Mouse (Mus musculus) adrenal gland, adult 10 weeks (tissue): ENCODE measurements around the gene Eaf2. TPM values are rescaled to one million over a fixed set of nuclear protein-coding genes. Genes with fewer than 3 reads are reported as not detected.

Experiments used
- polyA plus RNA-seq: library from polyadenylated mRNA; stranded (reverse); fragments of 350-450 nt; fragmentation: Illumina TruSeq; extraction: RNeasy Lipid Tissue Mini Kit (QIAGEN cat#74804); gene quantifications from one replicate; pipeline ENCODE4 v1.2.3, GENCODE M21; 2014; ENCODE audit warnings: low read depth, low replicate concordance

The Eaf2 gene
- polyA plus RNA-seq, result 2.1 TPM

DNA sequence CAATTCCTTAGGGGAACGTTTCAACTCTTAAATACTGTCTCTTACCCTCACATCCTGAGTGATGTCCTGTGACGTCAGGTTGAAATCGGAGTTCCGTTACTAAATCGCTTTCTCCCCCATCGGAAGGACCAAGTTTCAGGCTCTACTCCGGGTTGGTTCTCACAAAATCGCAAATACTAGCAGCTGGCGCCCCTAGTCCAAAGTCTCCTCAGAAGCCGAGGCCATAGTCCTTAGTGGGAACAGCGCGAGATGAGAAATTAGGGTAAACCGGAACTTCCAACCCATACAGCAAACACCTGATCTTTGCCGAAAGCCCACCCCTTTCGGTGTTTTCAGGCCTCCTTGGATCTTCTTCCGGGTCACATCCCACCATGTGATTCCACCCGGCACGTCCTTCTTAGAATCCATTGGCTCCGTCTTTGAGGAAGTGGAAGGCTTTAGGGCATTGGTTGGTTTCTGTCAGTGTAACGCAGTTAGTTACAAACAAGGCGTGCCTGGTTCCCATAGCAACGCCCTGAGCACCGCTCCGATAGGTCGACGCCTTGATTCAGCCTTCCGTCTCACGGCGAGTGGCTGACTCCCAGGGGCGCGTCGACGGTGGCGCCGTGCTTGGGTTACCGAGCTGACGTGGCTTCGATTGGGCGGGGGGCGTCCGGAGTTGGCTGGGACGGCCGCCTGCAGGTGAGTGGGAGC, at the start of gene Eaf2, which contains the start of gene Golgb1:
Gene Eaf2 (minus strand): TSS at position 421 of the 693 bp plus-strand sequence.
Gene Golgb1 (plus strand): TSS at position 558 of the 693 bp plus-strand sequence.

DNA sequence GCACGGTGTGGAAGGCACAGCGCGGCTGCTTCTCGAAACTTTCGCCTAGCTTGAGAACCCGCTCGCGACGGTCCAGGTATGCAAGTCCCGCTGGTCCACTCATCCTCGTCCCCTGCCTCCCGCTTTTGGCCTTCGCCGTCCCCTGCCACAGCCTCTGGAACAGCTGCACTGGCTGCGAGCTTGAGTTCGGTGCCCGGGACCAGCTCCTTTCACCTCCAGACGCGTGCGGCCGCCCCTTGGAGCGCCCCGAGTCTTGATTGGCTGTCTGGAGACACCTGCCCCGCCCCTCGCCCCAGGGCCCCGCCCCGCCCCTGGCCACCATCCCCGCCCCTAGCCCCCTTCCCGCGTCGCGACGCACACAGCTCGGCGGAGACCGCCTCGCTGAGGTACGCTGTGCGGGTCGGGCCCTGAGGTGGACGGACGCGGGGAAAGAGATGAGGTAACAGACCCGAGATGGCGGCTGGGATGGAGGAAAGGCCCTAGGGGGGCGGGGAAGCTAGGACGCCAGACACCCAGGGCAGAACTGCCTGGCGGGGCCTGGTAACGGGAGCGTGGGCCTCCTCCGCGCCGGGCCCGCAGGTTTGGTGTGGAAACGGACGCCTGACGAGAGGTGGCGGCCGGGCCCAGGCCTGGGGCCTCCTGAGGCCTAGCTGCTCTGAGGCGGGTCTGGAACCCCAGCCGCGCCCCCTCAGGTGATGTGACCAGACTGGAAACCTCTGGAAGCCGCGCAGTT, 46.6 kb downstream of the Eaf2 start, which contains the start of gene Iqcb1:
Gene Iqcb1 (plus strand): TSS at position 332 of the 733 bp plus-strand sequence.

DNA sequence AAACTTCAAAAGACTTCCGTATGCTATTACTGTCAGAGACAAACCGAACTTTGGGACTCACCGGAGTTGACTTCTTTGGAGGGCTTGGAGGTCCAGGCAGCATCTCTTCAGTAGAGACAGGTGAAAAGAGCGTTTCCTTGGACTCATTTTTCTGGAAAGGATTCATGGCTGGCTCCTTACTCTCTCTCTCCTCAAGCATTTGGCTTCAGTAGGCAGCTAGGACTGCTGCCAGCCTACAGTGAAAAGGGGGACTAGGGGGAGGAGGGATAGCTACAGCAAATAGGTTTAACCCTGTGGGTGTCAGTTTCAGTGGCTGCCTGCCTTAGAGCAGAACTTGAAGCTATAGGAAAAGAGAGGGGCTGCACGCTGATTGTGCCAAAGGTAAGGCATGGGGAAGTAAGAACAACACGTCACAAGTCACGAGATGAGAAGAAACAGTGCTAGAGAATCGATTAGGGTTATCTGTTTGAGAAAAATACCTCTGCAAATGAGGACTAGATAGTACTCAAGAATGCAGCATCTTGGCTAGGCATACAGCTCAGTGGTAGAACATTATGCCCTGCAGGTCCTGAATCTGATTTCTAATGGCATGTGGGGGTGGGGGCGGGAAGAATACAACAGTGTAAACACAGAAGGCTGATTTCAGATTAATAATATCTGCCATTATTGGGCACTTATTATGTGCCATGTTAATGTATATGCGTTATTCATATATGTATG, 90.0 kb downstream of the Eaf2 start, which contains the start of gene Slc15a2:
Gene Slc15a2 (minus strand): TSS at position 369 of the 720 bp plus-strand sequence.

Other genes starting within 250 kb of the Eaf2 start
- gene Cd86, start 208.9 kb downstream of the Eaf2 start, polyA plus RNA-seq, result 5.6 TPM
- gene Ildr1, start 181.0 kb downstream of the Eaf2 start, polyA plus RNA-seq, result not detected
- 12.5 TPM for gene Slc15a2, start 90.0 kb downstream of the Eaf2 start, polyA plus RNA-seq
- gene Iqcb1, start 46.6 kb downstream of the Eaf2 start, polyA plus RNA-seq, result 66.3 TPM
- gene Golgb1, start 137 bp upstream of the Eaf2 start, polyA plus RNA-seq, result 60.5 TPM
- gene Hcls1, start 60.0 kb upstream of the Eaf2 start, polyA plus RNA-seq, result 2.4 TPM
- 0.93 TPM for gene Fbxo40, start 115.5 kb upstream of the Eaf2 start, polyA plus RNA-seq
- 1.0 TPM for gene Polq, start 136.8 kb upstream of the Eaf2 start, polyA plus RNA-seq